Mouse (Mus musculus): ENCODE results near the gene Chil4.
"Not testable (repeated sequence)": the region's sequence is repeated elsewhere in the genome, so short reads cannot be mapped to it uniquely, and the experiment has no call there.

Chil4 gene

GRCm38 (mm10) chr3:106219407-106219806, at the start of gene Chil4:
Chil4 (minus strand) TSS chr3:106219507.
- no peak for DNase-seq

- DNase-seq = no peak
Measured at GRCm38 (mm10) chr3:106265854-106266253, 46.5 kb upstream of the Chil4 start.

GRCm38 (mm10) chr3:106264854-106265253, 45.5 kb upstream of the Chil4 start:
- no peak for DNase-seq

DNA sequence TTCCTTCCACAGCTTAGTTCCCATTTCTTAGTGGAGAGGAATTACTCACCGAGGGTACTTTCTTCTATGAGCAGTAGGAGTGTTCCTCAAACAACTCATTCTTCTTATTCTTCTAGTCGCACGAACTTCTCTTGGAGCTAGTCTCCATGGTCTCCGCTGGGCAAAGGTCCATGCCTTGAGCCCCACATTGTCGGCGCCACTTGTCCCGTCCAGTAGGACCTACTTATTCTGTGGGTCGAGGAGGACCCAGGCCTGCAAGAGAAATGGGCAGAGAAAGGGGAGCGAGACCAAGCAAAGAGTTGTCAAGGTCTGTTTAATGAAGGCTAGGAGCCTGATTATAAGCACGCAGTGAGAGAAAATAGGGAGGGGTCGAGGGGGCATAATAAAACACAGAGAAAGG, 37.8 kb upstream of the Chil4 start:
- DNase-seq = not testable (repeated sequence)

DNA sequence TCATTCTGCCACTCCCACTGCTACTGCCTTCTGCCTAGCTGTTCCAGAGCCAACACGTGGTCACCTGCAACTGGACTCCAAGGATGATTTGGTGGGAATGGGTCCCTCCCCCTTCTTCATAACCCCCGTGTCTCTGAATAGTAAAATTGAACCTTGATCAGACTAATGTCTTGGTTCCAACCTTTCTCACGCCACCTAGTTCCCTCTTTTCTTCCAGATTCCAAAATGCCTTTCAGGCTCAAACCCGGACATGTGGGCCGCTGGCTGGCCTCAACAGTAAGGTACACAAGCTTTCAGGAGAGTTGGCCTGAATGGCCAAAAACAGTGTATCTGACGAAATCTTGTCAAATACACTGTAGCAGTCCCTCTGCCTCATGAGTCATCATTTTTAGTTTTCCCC, 33.4 kb upstream of the Chil4 start:
- DNase-seq = no peak

GRCm38 (mm10) chr3:106250763-106251399, 31.6 kb upstream of the Chil4 start:
- not testable (repeated sequence) for DNase-seq

DNA sequence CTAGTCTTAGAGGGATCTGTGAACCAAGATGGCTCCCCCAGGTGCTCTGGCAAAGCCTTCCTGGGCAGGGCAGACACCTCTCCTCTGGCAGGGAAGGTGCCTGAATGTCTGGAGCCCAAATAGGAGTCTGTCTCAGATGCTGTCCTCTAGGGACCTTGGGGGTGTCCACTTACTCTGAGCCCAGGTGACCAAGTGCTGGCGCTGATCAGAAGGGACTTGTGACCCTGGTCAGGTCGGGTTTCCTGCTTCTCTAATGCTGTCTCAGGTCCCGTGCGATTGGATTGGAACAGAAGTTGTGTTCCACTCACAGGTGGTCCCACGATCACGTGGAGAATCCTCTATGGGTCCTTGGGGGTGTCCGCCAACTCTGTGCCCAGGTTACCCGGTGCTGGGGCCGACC, 28.1 kb upstream of the Chil4 start:
- DNase-seq = not testable (repeated sequence)

- not testable (repeated sequence) for DNase-seq
Measured at GRCm38 (mm10) chr3:106240210-106240609, 20.9 kb upstream of the Chil4 start.

DNA sequence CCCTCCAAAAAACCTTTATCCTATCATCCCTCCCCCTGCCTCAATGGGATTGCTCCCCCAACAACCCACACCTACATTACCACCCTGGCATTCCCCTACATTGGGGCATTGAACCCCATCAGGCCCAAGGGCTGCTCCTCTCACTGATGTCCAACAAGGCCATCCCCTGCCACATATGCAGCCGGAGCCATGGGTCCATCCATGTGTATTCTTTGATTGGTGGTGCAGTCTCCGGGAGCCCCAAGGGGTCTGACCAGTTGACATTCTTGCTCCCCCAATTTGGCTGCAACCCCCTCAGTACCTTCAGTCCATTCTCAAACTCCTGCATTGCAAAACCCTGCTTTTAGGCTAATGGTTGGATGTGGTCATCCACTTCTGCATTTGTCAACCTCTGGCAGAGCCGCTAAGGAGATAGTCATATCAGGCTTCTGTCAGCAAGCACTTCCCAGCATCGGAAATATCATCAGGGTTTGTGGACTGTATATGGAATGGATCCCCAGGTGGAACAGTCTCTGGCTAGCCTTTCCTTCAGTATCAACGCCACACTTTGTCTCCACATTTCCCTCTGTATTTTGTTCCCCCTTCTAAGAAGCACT, 20.0 kb upstream of the Chil4 start:
- DNase-seq = no peak

- peak; percentile 51 to 61 for DNase-seq
Measured at GRCm38 (mm10) chr3:106223391-106223790, 4.1 kb upstream of the Chil4 start.

DNA sequence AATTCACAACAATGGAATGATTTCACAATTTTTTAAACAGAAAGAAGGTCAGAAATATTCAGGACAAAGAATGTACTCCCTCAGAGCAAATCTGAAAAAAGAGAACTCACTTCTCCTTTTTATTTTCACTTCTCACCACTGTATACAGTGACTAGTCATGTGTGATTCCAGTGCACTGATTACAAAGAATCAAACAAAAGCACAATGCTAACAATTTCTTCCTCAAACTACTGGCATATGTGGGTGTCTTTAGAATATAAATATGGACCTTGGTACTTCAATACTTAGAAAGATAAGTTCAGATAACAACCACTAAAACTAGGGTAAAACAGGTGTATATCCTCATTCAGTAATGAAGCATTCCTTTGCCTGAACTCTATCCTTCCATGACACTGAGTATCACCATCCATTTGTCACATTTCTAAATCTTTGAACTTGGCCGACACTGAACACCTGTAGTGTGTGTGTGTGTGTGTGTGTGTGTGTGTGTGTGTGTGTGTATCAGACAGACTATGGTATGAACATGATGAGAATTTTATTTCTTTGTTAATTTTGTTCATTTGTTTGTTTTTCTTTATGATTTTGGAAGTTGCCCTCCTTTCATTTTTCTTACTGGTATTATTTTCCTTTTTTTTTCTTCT, 2.4 kb upstream of the Chil4 start:
- no peak for DNase-seq

DNA sequence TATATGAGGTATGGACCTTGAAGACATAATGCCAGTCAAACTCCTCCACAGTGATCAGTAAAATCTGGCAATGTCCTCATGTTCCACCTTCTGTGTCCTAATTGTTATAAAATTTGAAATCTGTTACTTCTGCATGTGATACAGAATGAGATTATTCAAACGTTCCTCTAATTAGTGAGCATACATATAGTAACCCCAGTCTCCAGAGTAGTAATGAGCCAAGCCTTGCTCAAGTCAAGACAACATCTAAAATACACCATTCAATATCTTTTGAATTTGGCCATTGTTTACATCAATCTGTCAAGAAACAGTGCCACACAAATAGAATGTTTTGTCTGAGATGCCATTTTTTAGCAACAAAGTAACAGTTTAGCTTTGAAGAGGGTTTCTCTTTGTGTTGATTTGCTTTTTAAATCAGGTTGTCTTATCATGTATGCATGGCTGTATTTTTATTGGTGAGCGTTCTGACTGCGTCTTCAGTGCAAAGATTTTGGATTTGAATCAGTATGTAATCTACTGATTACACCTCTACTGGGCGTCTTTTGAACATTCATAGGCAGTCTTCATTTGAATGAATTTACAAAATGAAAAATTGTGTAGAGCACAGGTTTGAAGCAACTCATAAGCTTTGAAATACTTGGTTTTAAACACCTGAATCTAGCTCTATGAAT, 888 bp downstream of the Chil4 start:
- DNase-seq = not testable (repeated sequence)

GRCm38 (mm10) chr3:106198030-106198429, 21.3 kb downstream of the Chil4 start:
- DNase-seq = not testable (repeated sequence)

DNA sequence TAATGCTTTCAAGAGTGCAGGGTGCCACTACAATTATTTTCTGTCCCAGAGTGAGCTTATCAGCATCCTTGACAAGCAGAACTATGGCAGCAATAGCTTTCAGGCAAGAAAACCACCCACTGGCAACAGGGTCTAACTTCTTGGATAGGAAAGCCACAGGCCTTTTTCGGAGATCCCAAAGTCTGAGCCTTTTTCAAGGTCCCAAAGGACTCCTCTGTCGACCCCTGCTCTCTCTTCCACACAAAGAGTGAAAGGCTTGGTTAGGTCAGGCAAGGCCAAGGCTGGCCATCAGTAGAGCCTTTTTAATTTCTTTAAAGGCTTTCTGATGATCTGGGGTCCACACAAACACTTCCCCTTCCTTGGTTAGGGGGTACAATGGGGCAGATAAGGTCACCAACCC, 22.1 kb downstream of the Chil4 start:
- not testable (repeated sequence) for DNase-seq

DNA sequence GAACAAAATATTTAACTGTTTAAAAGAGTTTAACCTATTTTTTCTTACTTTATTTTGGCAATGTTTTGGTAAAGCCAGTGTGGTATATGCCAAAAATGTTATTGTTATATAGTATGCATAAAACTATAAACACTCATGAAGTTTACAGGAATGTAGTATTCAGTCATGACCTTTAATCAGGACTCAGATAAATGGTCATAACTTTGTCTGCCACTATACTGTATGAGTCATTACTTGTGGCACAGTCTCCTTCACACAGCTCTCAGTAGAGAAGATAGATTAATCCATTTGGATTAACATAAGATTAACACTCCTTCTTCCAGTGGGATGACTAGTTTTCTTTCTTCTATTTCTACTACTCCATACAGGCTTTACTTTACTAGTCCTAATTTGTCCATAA, 23.0 kb downstream of the Chil4 start:
- no peak for DNase-seq

DNA sequence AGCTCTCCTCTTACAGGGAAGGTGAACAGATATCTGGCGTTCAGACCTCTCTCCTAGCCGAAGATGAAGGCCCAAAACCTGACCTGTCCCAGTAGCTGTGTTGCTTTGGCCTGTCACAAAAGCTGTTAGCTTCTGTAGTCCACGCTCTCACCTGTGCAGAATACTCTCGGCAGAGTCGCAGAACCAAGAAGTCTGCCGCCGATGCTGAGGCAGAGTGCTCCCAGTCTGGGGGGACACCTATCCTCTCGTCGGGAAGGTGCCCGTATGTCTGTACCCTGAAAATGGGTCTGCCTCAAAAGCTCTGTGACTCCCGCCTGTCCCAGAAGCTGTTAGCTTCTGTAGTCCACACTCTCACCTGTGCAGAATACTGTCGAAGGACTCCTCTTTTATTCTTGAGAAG, 23.8 kb downstream of the Chil4 start:
- no peak for DNase-seq

GRCm38 (mm10) chr3:106187991-106188390, 31.3 kb downstream of the Chil4 start:
- no peak for DNase-seq

DNA sequence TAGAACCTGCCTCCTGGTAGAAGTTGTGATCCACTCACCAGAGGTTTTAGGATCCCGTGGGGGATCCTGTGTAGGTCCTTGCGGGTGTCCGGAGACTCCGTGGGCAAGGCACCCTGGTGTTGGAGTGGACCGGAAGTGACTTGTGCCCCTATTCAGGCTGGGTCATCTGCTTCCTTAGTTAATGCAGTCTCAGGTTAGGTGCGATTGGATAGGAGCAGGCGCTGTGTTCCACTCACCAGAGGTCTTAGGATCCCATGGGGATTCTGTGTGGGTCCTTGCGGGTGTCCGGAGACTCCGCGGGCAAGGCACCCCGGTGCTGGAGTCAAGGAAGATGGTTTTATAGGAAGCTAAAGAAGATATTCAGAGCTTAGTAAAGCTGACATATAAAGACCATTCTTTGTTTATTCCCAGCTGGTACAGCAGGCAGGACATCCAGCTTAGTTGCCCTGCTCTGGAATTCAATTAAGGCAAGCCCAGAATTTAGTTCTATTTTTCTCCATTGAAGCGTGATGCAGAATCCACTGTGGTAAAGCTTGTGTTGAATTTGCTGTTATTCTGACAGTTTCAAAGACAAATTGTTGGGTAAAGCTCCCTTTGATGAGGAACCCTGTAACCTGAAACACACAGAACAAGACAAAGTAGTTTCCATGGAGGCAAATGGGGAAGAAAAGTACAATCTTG, 41.7 kb downstream of the Chil4 start:
- no peak for DNase-seq

GRCm38 (mm10) chr3:106174971-106175370, 44.3 kb downstream of the Chil4 start:
- DNase-seq = not testable (repeated sequence)

DNA sequence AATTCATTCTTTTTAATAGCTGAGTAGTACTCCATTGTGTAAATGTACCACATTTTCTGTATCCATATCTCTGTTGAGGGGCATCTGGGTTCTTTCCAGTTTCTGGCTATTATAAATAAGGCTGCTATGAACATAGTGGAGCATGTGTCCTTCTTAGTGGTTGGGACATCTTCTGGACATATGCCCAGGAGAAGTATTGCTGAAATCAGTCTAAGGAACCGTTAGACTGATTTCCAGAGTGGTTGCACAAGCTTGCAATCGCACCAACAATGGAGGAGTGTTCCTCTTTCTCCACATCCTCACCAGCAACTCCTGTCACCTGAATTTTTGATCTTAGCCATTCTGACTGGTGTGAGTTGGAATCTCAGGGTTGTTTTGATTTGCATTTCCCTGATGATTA, 46.8 kb downstream of the Chil4 start:
- not testable (repeated sequence) for DNase-seq

DNA sequence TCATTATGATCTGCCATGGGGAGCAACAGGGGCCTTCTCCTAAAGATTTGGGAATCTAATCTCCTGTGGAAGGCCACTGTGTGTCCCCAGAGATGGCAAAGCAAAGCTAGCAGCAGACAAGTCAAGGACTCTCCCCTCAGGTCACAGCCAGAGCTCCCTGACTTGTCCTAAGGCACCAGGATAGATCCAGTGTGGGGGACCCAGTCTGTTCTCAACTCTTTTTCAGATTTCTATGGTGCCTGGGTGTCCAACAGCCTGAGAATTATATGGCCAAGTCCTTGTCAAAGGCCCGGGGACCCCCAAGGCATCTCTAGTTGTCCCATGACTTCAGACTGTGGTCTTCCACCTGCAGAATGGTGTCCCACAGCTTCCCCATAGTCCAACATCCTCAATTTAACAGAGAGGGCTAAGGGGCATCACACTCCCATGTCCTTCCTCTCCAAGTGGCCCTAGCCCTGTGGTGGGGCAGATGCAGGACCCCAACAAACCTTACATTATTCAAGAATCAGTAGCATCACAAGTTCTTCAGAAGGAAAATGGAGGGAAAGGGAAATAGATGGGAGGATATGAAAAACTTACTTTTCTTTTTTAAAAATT, 48.1 kb downstream of the Chil4 start:
- DNase-seq = no peak

GRCm38 (mm10) chr3:106170522-106171053, 48.7 kb downstream of the Chil4 start:
- no peak for DNase-seq
